Mouse (Mus musculus): ENCODE results near the gene Ap3d1.

DNA sequence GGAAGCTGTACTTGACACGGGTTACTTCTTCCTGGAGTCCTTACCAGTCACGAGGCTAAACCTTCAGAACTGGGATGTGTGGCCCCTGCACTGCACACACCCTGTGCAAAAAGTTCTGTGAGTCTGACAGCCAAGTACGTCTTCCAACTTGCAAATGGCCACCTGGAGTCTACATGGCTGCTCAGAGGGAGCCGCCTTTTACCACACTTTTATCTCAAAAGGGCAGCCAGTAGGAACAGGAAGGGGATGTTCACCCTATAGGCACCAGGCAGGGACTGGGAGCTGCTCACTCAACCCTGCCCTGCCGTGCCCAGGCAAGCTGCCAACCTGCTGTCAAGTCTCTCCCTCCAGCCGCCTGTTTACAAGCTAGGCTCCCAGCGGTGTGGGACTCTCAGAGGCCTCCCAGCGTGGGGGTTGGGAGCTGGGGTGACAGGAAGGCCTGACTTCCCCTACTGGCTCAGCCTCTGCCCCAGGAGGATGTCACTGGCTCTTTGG lies 64.1 kb downstream of the Ap3d1 start, which contains the start of gene Mknk2:
- TF ChIP-seq EP300 (IDR thresholded peaks at IDR 0.05; ENCODE audit: low read depth), result peak; percentile 67
- TF ChIP-seq CTCF (IDR thresholded peaks at IDR 0.05; ENCODE audit: low read depth), result 0 out of 2 replicates have a peak, but pooled peaks have one; percentile 8
